Mouse (Mus musculus): ENCODE data around the gene Trdmt1. TPM values are rescaled to one million over a fixed set of nuclear protein-coding genes. Genes with fewer than 3 reads are reported as not detected.

Gene Trdmt1
- polyA plus RNA-seq, 1 experiment from 2014 or later, result 11.7 TPM

DNA sequence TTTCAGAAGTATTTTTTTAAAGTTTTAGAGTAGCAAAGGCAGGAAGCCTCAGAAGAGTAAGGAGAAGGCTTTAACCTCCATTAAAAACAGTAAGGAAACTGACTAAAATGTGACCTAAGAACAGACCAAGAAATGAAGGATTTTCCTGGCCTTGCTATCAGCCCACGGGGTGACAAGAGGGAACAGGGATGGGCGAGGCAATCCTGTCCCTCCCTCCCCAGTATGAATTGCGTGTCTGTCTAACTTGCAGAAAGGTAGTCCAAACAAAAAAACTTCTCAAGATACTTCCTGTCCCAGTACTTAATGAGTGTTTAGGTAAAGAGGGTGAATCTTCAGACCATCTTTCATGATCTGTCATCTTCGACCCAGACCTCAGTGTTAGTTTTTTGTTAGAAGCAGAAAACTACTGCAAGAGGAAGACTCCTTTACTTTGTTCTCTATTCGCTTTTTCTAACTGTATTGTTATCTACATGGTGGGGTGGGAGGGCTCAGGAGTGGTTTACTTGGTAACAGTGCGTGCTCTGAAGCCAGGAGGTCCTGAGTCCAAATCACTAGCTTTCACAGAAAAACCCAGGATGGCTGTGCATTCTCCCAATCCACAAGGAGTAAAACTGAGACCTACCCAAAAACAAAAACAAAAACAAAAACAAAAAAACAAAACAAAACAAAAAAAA lies 5.6 kb downstream of the Trdmt1 start:
- Histone ChIP-seq H3K27me3 (ENCODE audit: control insufficient read depth, insufficient read depth, low read length) (no peaks in the 10 kb centered on the region), H3K4me2 (ENCODE audit: low read depth, low read length) (no peak overlapping the region), H3K9ac (replicated peaks; ENCODE audit: low read depth, low read length) (no peak overlapping the region), H3K9me3 (ENCODE audit: control insufficient read depth, low read length) (no peaks in the 10 kb centered on the region), H3K4me1 (ENCODE audit: control insufficient read depth, insufficient read depth, low read length) (peaks cover 2% of the 10 kb centered on the region; the same call in 1 of the 2 replicates), H3K27ac (ENCODE audit: low read depth, low read length) (no peak overlapping the region), H3K4me3 (ENCODE audit: low read depth, low read length) (no peak overlapping the region), H3K36me3 (ENCODE audit: control insufficient read depth, insufficient read depth, low read length) (no peaks in the 10 kb centered on the region)
- 74% methylated on average over 6 of the region's 6 CpGs for WGBS
- no peak for ATAC-seq (ENCODE audit: low read depth)

DNA sequence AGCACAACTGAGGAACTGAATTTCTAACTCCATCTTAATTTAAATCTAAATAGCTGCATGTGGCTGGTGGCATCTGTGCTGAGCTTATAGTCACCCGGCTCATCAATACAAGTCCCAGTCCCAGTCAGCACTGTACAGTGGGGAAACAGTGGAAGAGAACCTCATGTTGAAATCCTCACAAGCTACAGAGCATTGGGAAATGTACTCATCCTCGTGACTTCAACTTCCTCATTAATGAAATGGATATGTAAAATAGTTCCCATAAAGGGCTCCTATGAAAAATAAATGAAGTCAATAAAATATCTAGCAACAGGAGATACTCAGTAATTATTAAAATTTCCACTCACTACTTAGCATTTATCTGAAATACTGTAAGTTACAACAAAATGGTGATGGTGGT lies 6.2 kb downstream of the Trdmt1 start:
- Histone ChIP-seq H3K36me3 (ENCODE audit: control insufficient read depth, insufficient read depth, low read length) (no peaks in the 10 kb centered on the region), H3K27me3 (ENCODE audit: control insufficient read depth, insufficient read depth, low read length) (no peaks in the 10 kb centered on the region), H3K4me3 (ENCODE audit: low read depth, low read length) (no peak overlapping the region), H3K9me3 (ENCODE audit: control insufficient read depth, low read length) (no peaks in the 10 kb centered on the region), H3K27ac (ENCODE audit: low read depth, low read length) (no peak overlapping the region), H3K9ac (replicated peaks; ENCODE audit: low read depth, low read length) (no peak overlapping the region), H3K4me2 (ENCODE audit: low read depth, low read length) (no peak overlapping the region), H3K4me1 (ENCODE audit: control insufficient read depth, insufficient read depth, low read length) (no peaks in the 10 kb centered on the region)
- ATAC-seq (ENCODE audit: low read depth), result no peak
- 72% methylated on average over 2 of the region's 2 CpGs for WGBS

- Histone ChIP-seq H3K9ac (replicated peaks; ENCODE audit: low read depth, low read length) (no peak overlapping the region), H3K27me3 (ENCODE audit: control insufficient read depth, insufficient read depth, low read length) (no peaks in the 10 kb centered on the region), H3K9me3 (ENCODE audit: control insufficient read depth, low read length) (no peaks in the 10 kb centered on the region), H3K4me1 (ENCODE audit: control insufficient read depth, insufficient read depth, low read length) (no peaks in the 10 kb centered on the region), H3K4me2 (ENCODE audit: low read depth, low read length) (no peak overlapping the region), H3K4me3 (ENCODE audit: low read depth, low read length) (no peak overlapping the region), H3K36me3 (ENCODE audit: control insufficient read depth, insufficient read depth, low read length) (no peaks in the 10 kb centered on the region), H3K27ac (ENCODE audit: low read depth, low read length) (no peak overlapping the region)
- 11% methylated on average over 2 of the region's 2 CpGs for WGBS
- ATAC-seq (ENCODE audit: low read depth), result no peak
These were observed 6.7 kb downstream of the Trdmt1 start for GRCm38 (mm10) chr2:13537733-13538132.

- H3K9me3 ChIP-seq (ENCODE audit: control insufficient read depth, low read length), result no peaks in the 10 kb centered on the region
- no peaks in the 10 kb centered on the region for H3K27me3 ChIP-seq (ENCODE audit: control insufficient read depth, insufficient read depth, low read length)
- H3K36me3 ChIP-seq (ENCODE audit: control insufficient read depth, insufficient read depth, low read length), result no peaks in the 10 kb centered on the region
- H3K27ac ChIP-seq (ENCODE audit: low read depth, low read length), result no peak overlapping the region
- no peaks in the 10 kb centered on the region for H3K4me1 ChIP-seq (ENCODE audit: control insufficient read depth, insufficient read depth, low read length)
- ATAC-seq (ENCODE audit: low read depth), result no peak
- H3K4me3 ChIP-seq (ENCODE audit: low read depth, low read length), result no peak overlapping the region
- no peak overlapping the region for H3K9ac ChIP-seq (replicated peaks; ENCODE audit: low read depth, low read length)
- no peak overlapping the region for H3K4me2 ChIP-seq (ENCODE audit: low read depth, low read length)
These were observed 7.7 kb downstream of the Trdmt1 start for GRCm38 (mm10) chr2:13536747-13537146.

DNA sequence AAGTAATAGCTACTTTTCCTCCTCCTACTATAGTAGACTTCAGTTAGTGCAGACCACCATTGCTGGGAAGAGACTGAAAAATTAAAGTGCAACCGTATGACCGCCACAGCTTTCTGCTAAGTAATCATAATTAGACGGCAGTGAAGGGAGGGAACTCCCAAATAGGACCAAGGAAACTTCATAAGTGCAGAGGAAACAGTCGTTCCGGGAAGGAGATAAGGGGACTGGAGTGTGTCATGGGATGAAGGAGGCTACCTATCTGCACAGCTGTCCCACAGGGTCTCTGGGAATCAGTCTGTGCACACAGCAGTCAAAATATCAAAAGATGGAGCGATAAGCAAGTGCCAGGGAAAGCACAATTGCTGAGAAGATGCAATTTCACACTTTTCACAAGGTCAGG lies 13.8 kb downstream of the Trdmt1 start:
- Histone ChIP-seq H3K4me1 (ENCODE audit: control insufficient read depth, insufficient read depth, low read length) (no peaks in the 10 kb centered on the region), H3K4me3 (ENCODE audit: low read depth, low read length) (no peak overlapping the region), H3K9ac (replicated peaks; ENCODE audit: low read depth, low read length) (no peak overlapping the region), H3K27me3 (ENCODE audit: control insufficient read depth, insufficient read depth, low read length) (no peaks in the 10 kb centered on the region), H3K36me3 (ENCODE audit: control insufficient read depth, insufficient read depth, low read length) (no peaks in the 10 kb centered on the region), H3K27ac (ENCODE audit: low read depth, low read length) (no peak overlapping the region), H3K4me2 (ENCODE audit: low read depth, low read length) (no peak overlapping the region), H3K9me3 (ENCODE audit: control insufficient read depth, low read length) (no peaks in the 10 kb centered on the region)
- WGBS, result 94% methylated on average over 6 of the region's 6 CpGs
- no peak for ATAC-seq (ENCODE audit: low read depth)

- Histone ChIP-seq H3K27ac (ENCODE audit: low read depth, low read length) (no peak overlapping the region), H3K9me3 (ENCODE audit: control insufficient read depth, low read length) (no peaks in the 10 kb centered on the region), H3K4me2 (ENCODE audit: low read depth, low read length) (no peak overlapping the region), H3K4me1 (ENCODE audit: control insufficient read depth, insufficient read depth, low read length) (no peaks in the 10 kb centered on the region), H3K36me3 (ENCODE audit: control insufficient read depth, insufficient read depth, low read length) (no peaks in the 10 kb centered on the region), H3K9ac (replicated peaks; ENCODE audit: low read depth, low read length) (no peak overlapping the region), H3K4me3 (ENCODE audit: low read depth, low read length) (no peak overlapping the region), H3K27me3 (ENCODE audit: control insufficient read depth, insufficient read depth, low read length) (no peaks in the 10 kb centered on the region)
- ATAC-seq (ENCODE audit: low read depth), result no peak
- WGBS, result 92% methylated on average over 3 of the region's 3 CpGs
These were observed 15.1 kb downstream of the Trdmt1 start for GRCm38 (mm10) chr2:13529253-13529933.

DNA sequence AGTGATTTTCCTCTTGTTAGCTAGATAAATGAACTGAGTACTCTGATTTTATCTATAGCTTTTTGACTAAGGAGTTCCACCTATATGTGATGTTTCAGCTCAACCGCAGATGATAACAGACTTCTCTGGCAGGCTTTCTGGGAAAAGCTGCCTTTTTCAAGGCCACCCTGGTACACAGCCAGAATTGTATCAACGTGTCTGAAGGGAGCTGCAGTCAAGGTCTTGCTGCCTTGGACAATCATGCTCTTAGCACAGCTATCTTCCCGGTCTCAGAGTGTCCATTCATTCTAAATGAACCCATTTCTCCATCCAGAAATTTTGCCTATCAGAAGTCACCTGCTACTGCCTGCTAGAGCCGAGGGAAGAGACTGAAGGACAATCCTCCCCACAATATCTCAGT lies 16.9 kb downstream of the Trdmt1 start:
- Histone ChIP-seq H3K36me3 (ENCODE audit: control insufficient read depth, insufficient read depth, low read length) (no peaks in the 10 kb centered on the region), H3K27ac (ENCODE audit: low read depth, low read length) (no peak overlapping the region), H3K9me3 (ENCODE audit: control insufficient read depth, low read length) (no peaks in the 10 kb centered on the region), H3K27me3 (ENCODE audit: control insufficient read depth, insufficient read depth, low read length) (no peaks in the 10 kb centered on the region), H3K9ac (replicated peaks; ENCODE audit: low read depth, low read length) (no peak overlapping the region), H3K4me2 (ENCODE audit: low read depth, low read length) (no peak overlapping the region), H3K4me3 (ENCODE audit: low read depth, low read length) (no peak overlapping the region), H3K4me1 (ENCODE audit: control insufficient read depth, insufficient read depth, low read length) (no peaks in the 10 kb centered on the region)
- no peak for ATAC-seq (ENCODE audit: low read depth)
- 65% methylated on average over 4 of the region's 4 CpGs for whole genome bisulfite sequencing

DNA sequence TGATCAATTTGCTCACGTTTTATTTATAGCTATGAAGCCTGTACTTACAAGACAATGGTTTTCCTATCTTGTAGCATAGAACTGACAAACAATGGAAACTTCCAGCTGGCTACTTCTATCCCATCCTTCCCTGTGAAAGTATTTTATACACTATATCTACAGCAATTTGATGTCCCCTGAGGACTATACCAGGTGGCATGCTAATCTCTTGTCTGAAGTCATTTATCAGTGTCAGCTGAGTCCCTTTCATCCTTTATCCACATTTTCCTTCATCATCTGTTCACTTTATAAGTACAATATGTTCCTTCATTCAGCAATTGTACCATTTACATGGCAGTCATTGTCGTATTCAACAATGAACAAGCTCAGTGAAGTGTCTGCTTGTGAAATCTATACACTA lies 17.3 kb downstream of the Trdmt1 start:
- no peaks in the 10 kb centered on the region for H3K4me1 ChIP-seq (ENCODE audit: control insufficient read depth, insufficient read depth, low read length)
- no peak overlapping the region for H3K27ac ChIP-seq (ENCODE audit: low read depth, low read length)
- no peak overlapping the region for H3K4me2 ChIP-seq (ENCODE audit: low read depth, low read length)
- WGBS, result 30% methylated on average over 2 of the region's 2 CpGs
- no peaks in the 10 kb centered on the region for H3K36me3 ChIP-seq (ENCODE audit: control insufficient read depth, insufficient read depth, low read length)
- ATAC-seq (ENCODE audit: low read depth), result 0 out of 2 replicates have a peak, but pooled peaks have one; percentile 44
- no peak overlapping the region for H3K9ac ChIP-seq (replicated peaks; ENCODE audit: low read depth, low read length)
- H3K9me3 ChIP-seq (ENCODE audit: control insufficient read depth, low read length), result no peaks in the 10 kb centered on the region
- H3K27me3 ChIP-seq (ENCODE audit: control insufficient read depth, insufficient read depth, low read length), result no peaks in the 10 kb centered on the region
- no peak overlapping the region for H3K4me3 ChIP-seq (ENCODE audit: low read depth, low read length)

GRCm38 (mm10) chr2:13526205-13526604 lies 18.3 kb downstream of the Trdmt1 start:
- no peak for ATAC-seq (ENCODE audit: low read depth)
- 97% methylated on average over 2 of the region's 2 CpGs for WGBS

More at GRCm38 (mm10) chr2:13526205-13526604, 18.3 kb downstream of the Trdmt1 start:
- Histone ChIP-seq H3K4me2 (ENCODE audit: low read depth, low read length) (no peak overlapping the region), H3K27me3 (ENCODE audit: control insufficient read depth, insufficient read depth, low read length) (no peaks in the 10 kb centered on the region), H3K4me1 (ENCODE audit: control insufficient read depth, insufficient read depth, low read length) (no peaks in the 10 kb centered on the region), H3K27ac (ENCODE audit: low read depth, low read length) (no peak overlapping the region), H3K9ac (replicated peaks; ENCODE audit: low read depth, low read length) (no peak overlapping the region), H3K4me3 (ENCODE audit: low read depth, low read length) (no peak overlapping the region), H3K36me3 (ENCODE audit: control insufficient read depth, insufficient read depth, low read length) (no peaks in the 10 kb centered on the region), H3K9me3 (ENCODE audit: control insufficient read depth, low read length) (no peaks in the 10 kb centered on the region)

All from neural tube, embryonic 14.5 days (tissue).